Mouse (Mus musculus) layer of hippocampus, adult 8-10 months (tissue): ENCODE measurements around the gene Araf. TPM values are rescaled to one million over a fixed set of nuclear protein-coding genes. Genes with fewer than 3 reads are reported as not detected.
"Not testable (repeated sequence)": the region's sequence is repeated elsewhere in the genome, so short reads cannot be mapped to it uniquely, and the experiment has no call there.

Source experiments
- DNase-seq, 2 experiments: peaks; one replicate each; pipeline ENCODE4 v3.0.0; 2022; ENCODE audit warnings: low spot score in 2 of 2
- total RNA-seq, 4 experiments: library from RNA; stranded (reverse); gene quantifications; 2 replicates each; pipeline ENCODE4 v1.2.4; 2022

Araf gene
- total RNA-seq = 100 to 1,000 TPM; 188 to 200 (median 196) TPM

DNA sequence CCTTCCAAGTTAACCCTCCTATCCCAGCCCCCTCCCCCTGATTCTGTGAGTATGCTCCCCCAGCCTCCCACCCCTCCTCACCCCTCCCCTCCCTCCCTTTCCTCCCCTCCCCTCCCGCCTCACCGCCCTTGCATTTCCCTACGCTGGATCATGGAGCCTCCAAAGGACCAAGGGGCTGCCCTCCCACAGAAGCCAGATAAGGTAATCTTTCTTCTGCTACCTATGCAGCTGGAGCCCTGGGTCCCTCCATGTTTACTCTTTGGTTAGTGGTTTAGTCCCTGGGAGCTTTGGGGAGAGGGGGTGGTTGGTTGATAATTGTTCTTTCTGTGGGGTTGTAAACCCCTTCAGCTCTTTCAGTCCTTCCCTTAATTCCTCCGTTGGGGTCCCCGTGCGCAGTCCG lies at the start of gene Araf:
Araf (plus strand) TSS at position 134 of the 400 bp plus-strand sequence.
- DNase-seq = no peak

GRCm38 (mm10) chrX:20748829-20749228 lies 48.8 kb upstream of the Araf start:
- no peak for DNase-seq

GRCm38 (mm10) chrX:20761201-20761600 lies 36.4 kb upstream of the Araf start:
- DNase-seq = no peak

GRCm38 (mm10) chrX:20770697-20771381 lies 26.8 kb upstream of the Araf start:
- DNase-seq = peak; percentile 45 to 84

DNA sequence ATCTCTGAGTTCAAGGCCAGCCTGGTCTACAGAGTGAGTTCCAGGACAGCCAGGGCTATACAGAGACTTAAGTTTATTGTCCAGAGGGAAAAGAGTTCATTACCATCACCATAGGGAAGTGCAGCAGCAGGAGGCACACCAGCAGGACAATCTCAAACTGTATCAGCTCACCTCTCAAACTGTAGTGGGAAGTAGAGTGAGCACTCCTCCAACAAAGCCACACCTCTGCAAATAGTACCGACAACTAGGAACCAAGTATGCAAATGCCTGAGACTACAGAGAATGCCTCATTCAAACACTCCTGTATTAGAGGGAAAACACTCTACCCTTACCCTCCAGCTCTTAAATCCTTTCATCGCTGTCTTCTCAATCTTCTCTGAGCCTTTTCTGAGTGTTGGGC lies 25.9 kb upstream of the Araf start:
- DNase-seq = no peak

DNA sequence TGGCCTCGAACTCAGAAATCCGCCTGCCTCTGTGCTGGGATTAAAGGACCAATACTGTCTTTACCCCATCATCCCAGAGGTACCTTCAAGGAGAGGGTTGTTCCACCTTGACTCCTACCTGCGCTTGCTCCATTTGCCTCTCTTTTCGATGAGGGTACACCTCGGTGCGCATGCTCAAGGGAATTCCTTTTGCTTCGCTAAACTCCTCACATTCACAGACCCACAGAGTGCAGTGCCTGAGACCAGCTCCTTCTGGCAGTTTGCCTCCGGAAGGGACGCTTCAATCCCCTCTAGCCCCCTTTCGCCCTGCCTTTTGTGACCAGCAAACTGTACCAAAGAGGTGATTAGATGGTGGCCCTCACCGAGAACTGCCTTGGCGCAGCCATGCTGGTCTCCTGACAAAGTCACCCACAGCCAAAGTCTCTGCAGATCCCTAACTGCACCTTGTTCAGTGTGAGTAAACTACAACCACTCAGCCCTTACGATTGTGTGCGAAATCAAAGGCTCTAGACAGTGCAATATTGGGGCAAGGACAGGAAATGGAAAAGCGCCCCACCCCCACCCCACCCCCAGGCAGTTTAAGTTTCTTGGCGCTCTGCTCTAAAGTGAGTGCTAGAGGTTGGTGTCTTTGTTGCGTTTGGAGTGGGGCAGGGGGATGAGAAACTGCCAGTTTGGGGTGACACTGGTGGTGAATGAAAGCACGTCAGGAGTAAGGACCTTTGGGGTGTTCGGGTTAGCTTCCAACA lies 22.2 kb upstream of the Araf start:
- no peak for DNase-seq

- no peak for DNase-seq
Observed at GRCm38 (mm10) chrX:20777619-20778018, 20.0 kb upstream of the Araf start.

GRCm38 (mm10) chrX:20787309-20787708 lies 10.3 kb upstream of the Araf start:
- DNase-seq = no peak

GRCm38 (mm10) chrX:20792417-20792816 lies 5.2 kb upstream of the Araf start:
- DNase-seq = no peak

DNA sequence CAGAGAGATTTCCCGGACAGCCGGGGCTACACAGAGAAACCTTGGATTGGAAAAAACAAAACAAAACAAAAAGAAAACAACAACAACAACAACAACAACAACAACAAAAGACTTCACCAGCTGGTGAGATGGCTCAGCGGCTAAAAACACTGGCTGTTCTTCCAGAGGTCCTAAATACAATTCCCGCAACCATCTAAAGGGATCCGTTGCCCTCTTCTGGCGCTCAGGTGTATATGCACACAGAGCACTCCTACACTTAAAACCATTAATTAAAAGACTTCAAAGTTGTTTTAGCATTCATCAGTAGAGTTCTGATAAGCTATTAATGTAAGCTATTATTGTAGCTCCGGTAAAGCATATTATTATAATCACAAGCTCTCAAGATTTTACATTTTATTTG lies 4.4 kb upstream of the Araf start:
- no peak for DNase-seq

DNA sequence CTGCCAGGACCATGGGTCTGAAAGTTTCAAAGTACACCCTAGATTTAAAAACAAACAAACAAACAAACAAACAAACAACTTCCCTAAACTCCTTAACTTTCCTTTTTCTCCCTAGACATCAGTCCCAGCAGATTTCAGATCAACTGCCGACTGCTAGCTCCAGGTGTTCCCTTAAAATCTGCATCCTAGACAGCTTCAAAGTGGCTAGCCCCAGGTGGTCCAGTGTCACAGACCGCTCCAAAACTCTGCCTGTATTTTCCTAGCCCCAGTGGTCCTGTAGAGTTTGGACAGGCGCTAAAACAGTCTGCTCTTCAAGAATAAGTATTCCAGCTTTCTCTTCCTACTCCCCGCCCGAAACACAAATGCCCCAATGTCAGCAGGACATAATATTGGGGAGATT lies 3.4 kb upstream of the Araf start:
- DNase-seq = no peak

DNA sequence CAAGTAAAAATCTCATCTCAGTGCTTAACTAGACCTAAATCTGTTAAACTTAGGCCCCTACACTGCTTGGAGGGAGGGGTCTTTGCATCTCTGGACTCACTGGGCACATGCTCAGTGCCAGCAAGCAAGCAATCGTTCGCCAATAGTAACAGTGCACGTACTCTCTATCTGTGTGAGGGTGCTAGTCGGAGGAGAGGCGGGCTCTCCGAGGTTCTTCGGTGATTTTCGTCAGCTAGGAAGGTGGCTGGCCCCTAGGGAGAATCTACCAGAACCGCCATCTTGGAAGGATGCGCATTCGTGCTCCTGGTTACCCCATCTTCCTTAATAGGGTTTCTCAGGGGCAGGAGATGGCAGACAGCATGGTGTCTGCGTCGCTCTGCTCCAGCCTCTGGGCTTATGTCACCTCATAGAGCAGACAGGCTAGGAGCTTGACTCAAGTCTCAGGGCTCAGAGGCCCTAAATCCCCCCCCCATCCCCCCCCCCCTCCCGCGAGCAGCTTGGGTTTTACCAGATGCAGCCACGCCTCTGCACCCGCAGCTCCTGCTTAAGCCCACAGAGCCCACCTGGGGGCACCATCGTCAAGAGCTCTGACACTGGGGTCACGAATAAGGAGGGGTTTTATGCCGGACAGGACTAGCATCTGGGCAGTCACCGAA lies 655 bp downstream of the Araf start:
- peak; percentile 79 to 83 for DNase-seq

DNA sequence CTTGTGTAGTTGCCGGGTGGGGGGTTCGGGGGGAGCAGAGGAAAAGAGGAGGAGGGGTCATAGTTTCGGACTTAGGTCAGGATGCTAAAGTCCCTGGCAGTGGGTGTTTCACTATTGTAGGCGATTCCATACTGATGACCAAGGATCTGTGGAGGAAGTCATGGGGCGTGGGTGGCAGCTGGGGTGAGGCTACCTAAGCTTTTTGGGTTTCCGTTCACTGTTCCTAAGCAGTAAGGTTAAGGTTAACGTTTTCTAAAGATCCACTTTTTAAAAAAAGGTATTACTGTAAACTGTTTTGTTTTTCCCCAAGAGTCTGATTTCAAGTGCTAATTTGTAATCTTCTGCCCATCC lies 1.2 kb downstream of the Araf start:
- DNase-seq = no peak

DNA sequence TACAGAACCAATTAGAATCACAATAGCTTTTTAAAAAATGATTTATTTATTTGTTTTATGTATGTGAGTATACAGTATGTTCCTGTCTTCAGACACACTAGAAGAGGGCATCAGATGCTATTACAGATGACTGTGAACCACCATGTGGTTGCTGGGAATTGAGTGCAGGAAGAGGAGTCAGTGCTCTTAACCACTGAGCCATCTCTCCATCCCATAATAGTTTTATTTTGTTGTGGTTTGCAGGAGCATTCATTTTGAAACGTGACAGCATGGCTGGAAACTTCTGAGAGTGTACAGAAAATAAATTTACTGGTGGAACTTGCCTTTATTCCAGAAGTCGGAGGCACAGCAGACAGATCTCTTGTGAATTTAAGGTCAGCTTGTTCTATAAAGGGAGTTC lies 3.8 kb downstream of the Araf start:
- DNase-seq = no peak

- DNase-seq = not testable (repeated sequence)
Observed at GRCm38 (mm10) chrX:20804301-20804700, 6.7 kb downstream of the Araf start.

GRCm38 (mm10) chrX:20806295-20806694 lies 8.7 kb downstream of the Araf start:
- no peak for DNase-seq

DNA sequence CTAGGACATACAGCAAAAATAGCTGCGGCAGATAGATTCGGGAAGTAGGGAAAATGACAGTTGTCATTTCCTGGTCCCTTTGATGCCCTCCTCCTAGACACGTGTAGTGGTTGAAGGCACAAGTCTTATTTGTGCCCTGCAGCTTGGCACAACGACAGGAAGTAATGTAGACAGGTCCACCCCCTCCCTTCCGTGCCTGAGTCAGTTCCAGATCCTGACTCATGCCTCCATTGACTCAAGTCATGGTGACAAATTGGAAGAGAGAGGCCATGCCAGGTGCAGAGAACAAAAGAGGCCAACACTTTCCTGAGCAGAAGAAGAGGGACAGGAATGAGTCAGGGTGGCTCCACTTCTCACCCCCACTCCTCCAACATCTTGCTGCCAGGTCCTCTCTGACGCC lies 19.4 kb downstream of the Araf start:
- peak in 1 of 2 experiments; percentile 16 for DNase-seq

DNA sequence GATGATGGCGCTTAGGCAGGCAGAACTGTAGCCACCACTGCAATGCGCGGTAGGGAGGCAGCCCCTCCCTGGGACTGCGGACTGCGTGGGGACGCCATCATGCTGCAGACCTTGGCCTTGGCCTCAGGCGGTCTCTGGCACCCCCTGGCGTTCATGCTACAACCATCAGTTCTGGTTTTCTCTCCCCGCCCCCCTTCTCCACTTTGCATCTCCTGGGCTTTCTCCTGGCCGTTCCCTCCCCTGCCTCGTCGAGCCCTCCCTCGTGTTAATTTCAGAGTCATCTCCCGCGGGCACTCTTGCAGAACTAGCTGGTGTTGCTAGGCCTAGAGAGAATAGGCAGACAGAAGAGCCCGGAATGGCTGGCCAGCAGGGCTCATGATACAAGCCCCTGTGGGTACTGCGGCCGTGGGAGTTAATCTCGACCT lies 21.6 kb downstream of the Araf start:
- peak; percentile 67 to 70 for DNase-seq

DNA sequence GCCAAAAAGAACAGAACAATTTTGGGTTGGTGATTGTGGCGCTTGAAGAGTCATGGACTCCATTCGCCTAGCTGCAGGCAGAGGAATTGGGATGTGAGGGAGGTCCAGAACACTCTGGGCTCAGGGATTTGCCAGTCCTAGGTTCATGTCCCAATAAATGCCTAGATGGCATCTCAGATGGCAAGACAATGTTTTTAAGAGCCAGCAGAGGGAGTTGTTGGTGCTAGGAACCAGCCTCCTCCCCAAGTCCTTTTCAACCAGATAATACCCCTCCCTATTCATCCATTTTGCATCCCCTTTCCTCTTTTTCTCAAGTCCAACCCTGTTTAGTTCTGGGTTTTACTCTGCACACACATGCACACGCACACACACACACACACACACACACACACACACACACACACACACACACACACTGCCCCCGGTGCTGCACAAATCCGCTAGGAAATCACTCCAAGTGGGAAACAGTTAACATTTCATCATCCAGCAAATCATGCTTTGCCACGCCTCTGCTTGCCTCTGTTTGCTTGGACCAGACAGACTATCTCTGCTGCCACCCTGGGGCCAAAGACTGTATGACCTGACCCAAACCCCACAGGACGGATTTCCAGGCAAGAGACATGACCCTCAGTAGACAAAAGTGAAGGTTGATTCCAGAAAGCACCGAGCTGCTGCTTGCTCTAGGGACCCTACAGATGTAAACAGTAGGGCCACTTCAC lies 22.3 kb downstream of the Araf start:
- peak; percentile 21 to 44 for DNase-seq

GRCm38 (mm10) chrX:20828934-20829333 lies 31.3 kb downstream of the Araf start:
- DNase-seq = peak; percentile 71 to 79

GRCm38 (mm10) chrX:20847232-20847631 lies 49.6 kb downstream of the Araf start:
- DNase-seq = no peak

DNA sequence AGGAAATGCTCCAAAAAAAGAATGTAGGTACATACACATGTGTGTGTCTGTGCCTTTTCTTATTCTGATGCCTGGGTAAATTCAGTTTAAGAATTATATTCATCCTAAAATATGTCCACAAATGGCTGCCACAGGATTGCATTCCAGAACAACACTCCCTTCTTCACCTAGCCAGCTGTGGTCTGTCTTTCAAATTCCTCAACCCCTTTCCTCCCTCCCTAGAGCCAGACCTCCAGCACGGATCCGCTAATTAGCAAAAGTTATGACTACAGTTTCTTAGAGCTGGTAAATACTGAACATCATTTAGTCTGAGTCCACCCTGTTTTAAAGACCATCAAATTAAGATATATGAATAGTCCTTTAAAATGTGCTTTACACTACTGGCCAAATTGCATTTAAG lies 50.2 kb downstream of the Araf start:
- no peak for DNase-seq
